Mouse (Mus musculus) midbrain, embryonic 14.5 days (tissue): ENCODE measurements around the gene Axin2. TPM values are rescaled to one million over a fixed set of nuclear protein-coding genes. Genes with fewer than 3 reads are reported as not detected.
"Not testable (repeated sequence)": the region's sequence is repeated elsewhere in the genome, so short reads cannot be mapped to it uniquely, and the experiment has no call there.

Source experiments
- ATAC-seq: fragments of 200-750 bp; cut with Nextera tagmentation; 2 replicates; pipeline ENCODE4 v1.8.0; 2017; ENCODE audit warnings: moderate number of reproducible peaks, moderate library complexity; ENCODE audit not compliant: low FRiP score, low TSS enrichment
- DNase-seq: peaks from one replicate; pipeline ENCODE4 v3.0.0-alpha.2; 2015
- H3K27ac ChIP-seq: fragments of 300-500 bp; sonication (generic); replicated peaks from 2 replicates; pipeline ENCODE4 v1.5.1; 2014; ENCODE audit warnings: mild to moderate bottlenecking, low read depth, low read length, moderate library complexity
- H3K27me3 ChIP-seq: fragments of 300-500 bp; sonication (generic); 2 replicates; pipeline ENCODE4 v1.6.1; 2014; ENCODE audit warnings: low read length, control low read depth, mixed read lengths; ENCODE audit not compliant: control insufficient read depth, insufficient read depth
- H3K36me3 ChIP-seq: fragments of 300-500 bp; sonication (generic); 2 replicates; pipeline ENCODE4 v1.6.1; 2014; ENCODE audit warnings: low read length, control low read depth; ENCODE audit not compliant: control insufficient read depth, insufficient read depth
- H3K4me1 ChIP-seq: fragments of 300-500 bp; sonication (generic); 2 replicates; pipeline ENCODE4 v1.6.1; 2014; ENCODE audit warnings: mild to moderate bottlenecking, antibody characterized with exemption, low read length, control low read depth; ENCODE audit not compliant: control insufficient read depth, insufficient read depth
- H3K4me2 ChIP-seq: fragments of 300-500 bp; sonication (generic); 2 replicates; pipeline ENCODE4 v1.6.1; 2014; ENCODE audit warnings: mild to moderate bottlenecking, low read length, moderate library complexity
- H3K4me3 ChIP-seq: fragments of 300-500 bp; sonication (generic); replicated peaks from 2 replicates; pipeline ENCODE4 v1.5.1; 2014; ENCODE audit warnings: low read depth, low read length
- H3K9ac ChIP-seq: fragments of 300-500 bp; sonication (generic); replicated peaks from 2 replicates; pipeline ENCODE4 v1.6.1; 2014; ENCODE audit warnings: mild to moderate bottlenecking, low read length, moderate library complexity
- H3K9me3 ChIP-seq: fragments of 300-500 bp; sonication (generic); 2 replicates; pipeline ENCODE4 v1.6.1; 2016; ENCODE audit warnings: low read length, control low read depth, mixed read lengths; ENCODE audit not compliant: control insufficient read depth
- WGBS: fragments of 180-500 bp; shearing (Covaris S2); extraction: QIAGEN DNeasy Blood & Tissue Kit; methylation state at CpG from one replicate; pipeline ENCODE4 v1.1.7; 2014; 5-methylcytosine and 5-hydroxymethylcytosine counted together
- polyA plus RNA-seq: library from polyadenylated mRNA; unstranded; fragments of >200 nt; fragmentation: Nextera tagmentation; extraction: Ambion mirVana; gene quantifications from 2 replicates; pipeline ENCODE4 v1.2.1, GENCODE M21; 2014

Axin2 gene
- polyA plus RNA-seq: 14.1 and 19.4 TPM in 2 replicates

- H3K27me3 ChIP-seq: no peaks in the 10 kb centered on the region
- peak; percentile 97 for DNase-seq
- ATAC-seq: peak; percentile 91
- H3K4me1 ChIP-seq: peaks cover 47% of the 10 kb centered on the region
- H3K36me3 ChIP-seq: no peaks in the 10 kb centered on the region
- whole genome bisulfite sequencing: under 1% methylated on average over 49 of the region's 53 CpGs
- H3K27ac ChIP-seq: peak within 1 kb of the TSS; percentile 100
- 0 out of 2 replicates have a peak, but pooled peaks cover under 1% of the 10 kb centered on the region for H3K9me3 ChIP-seq
- peak within 1 kb of the TSS; percentile 90 for H3K4me2 ChIP-seq
- peak within 1 kb of the TSS; percentile 90 for H3K9ac ChIP-seq
- peak within 1 kb of the TSS; percentile 89 for H3K4me3 ChIP-seq
Observed at GRCm38 (mm10) chr11:108920158-108920635, at the start of gene Axin2. Gene Axin2, plus strand, starts transcription at chr11:108920349.

- not testable (repeated sequence) for DNase-seq, H3K9ac ChIP-seq, H3K4me2 ChIP-seq, H3K9me3 ChIP-seq, H3K27me3 ChIP-seq, ATAC-seq, H3K4me1 ChIP-seq, H3K27ac ChIP-seq, H3K36me3 ChIP-seq, H3K4me3 ChIP-seq
- 92% methylated on average over 1 of the region's 1 CpGs for WGBS
Observed at GRCm38 (mm10) chr11:108871284-108871683, 48.9 kb upstream of the Axin2 start.

GRCm38 (mm10) chr11:108871748-108872147 is 48.4 kb upstream of the Axin2 start:
- Histone ChIP-seq H3K4me3 (no peak overlapping the region), H3K36me3 (no peaks in the 10 kb centered on the region), H3K27me3 (no peaks in the 10 kb centered on the region), H3K4me2 (no peak overlapping the region), H3K9me3 (no peaks in the 10 kb centered on the region), H3K9ac (no peak overlapping the region), H3K27ac (no peak overlapping the region), H3K4me1 (no peaks in the 10 kb centered on the region)
- no peak for DNase-seq
- no peak for ATAC-seq
- WGBS: 88% methylated on average over 3 of the region's 3 CpGs

GRCm38 (mm10) chr11:108876633-108877205 is 43.4 kb upstream of the Axin2 start:
- Histone ChIP-seq H3K9ac (no peak overlapping the region), H3K36me3 (no peaks in the 10 kb centered on the region), H3K9me3 (no peaks in the 10 kb centered on the region), H3K4me3 (no peak overlapping the region), H3K4me1 (no peaks in the 10 kb centered on the region), H3K27me3 (no peaks in the 10 kb centered on the region), H3K27ac (no peak overlapping the region), H3K4me2 (no peak overlapping the region)
- ATAC-seq: no peak
- no peak for DNase-seq
- WGBS: 93% methylated on average over 7 of the region's 7 CpGs

- Histone ChIP-seq H3K4me2 (no peak overlapping the region), H3K4me3 (no peak overlapping the region), H3K9ac (no peak overlapping the region), H3K27ac (no peak overlapping the region), H3K9me3 (no peaks in the 10 kb centered on the region), H3K4me1 (no peaks in the 10 kb centered on the region), H3K27me3 (no peaks in the 10 kb centered on the region), H3K36me3 (no peaks in the 10 kb centered on the region)
- no peak for ATAC-seq
- 82% methylated on average over 5 of the region's 5 CpGs for whole genome bisulfite sequencing
- DNase-seq: no peak
Observed at GRCm38 (mm10) chr11:108877520-108877919, 42.6 kb upstream of the Axin2 start.

GRCm38 (mm10) chr11:108880546-108880945 is 39.6 kb upstream of the Axin2 start:
- H3K4me3 ChIP-seq: no peak overlapping the region
- H3K9me3 ChIP-seq: no peaks in the 10 kb centered on the region
- 84% methylated on average over 4 of the region's 4 CpGs for WGBS
- H3K4me2 ChIP-seq: no peak overlapping the region
- H3K4me1 ChIP-seq: no peaks in the 10 kb centered on the region
- H3K27me3 ChIP-seq: no peaks in the 10 kb centered on the region
- DNase-seq: no peak
- no peak overlapping the region for H3K27ac ChIP-seq
- ATAC-seq: no peak
- H3K36me3 ChIP-seq: no peaks in the 10 kb centered on the region
- no peak overlapping the region for H3K9ac ChIP-seq

GRCm38 (mm10) chr11:108881662-108882061 is 38.5 kb upstream of the Axin2 start:
- Histone ChIP-seq H3K36me3 (no peaks in the 10 kb centered on the region), H3K9ac (no peak overlapping the region), H3K4me1 (no peaks in the 10 kb centered on the region), H3K27ac (no peak overlapping the region), H3K9me3 (no peaks in the 10 kb centered on the region), H3K4me3 (no peak overlapping the region), H3K4me2 (no peak overlapping the region), H3K27me3 (no peaks in the 10 kb centered on the region)
- no peak for DNase-seq
- ATAC-seq: no peak
- WGBS: 96% methylated on average over 5 of the region's 5 CpGs

GRCm38 (mm10) chr11:108885276-108885896 is 34.8 kb upstream of the Axin2 start:
- Histone ChIP-seq H3K4me3 (no peak overlapping the region), H3K36me3 (no peaks in the 10 kb centered on the region), H3K4me1 (peaks cover 6% of the 10 kb centered on the region), H3K4me2 (no peak overlapping the region), H3K9me3 (no peaks in the 10 kb centered on the region), H3K27ac (0 out of 2 replicates have a peak overlapping the region, but pooled peaks have one; percentile 3), H3K27me3 (no peaks in the 10 kb centered on the region), H3K9ac (no peak overlapping the region)
- 14% methylated on average over 19 of the region's 19 CpGs for WGBS
- DNase-seq: peak; percentile 73
- ATAC-seq: peak; percentile 37; the same call in 1 of the 2 replicates

- Histone ChIP-seq H3K4me3 (no peak overlapping the region), H3K9me3 (no peaks in the 10 kb centered on the region), H3K27me3 (no peaks in the 10 kb centered on the region), H3K9ac (no peak overlapping the region), H3K27ac (no peak overlapping the region), H3K4me2 (no peak overlapping the region), H3K4me1 (peaks cover 9% of the 10 kb centered on the region), H3K36me3 (no peaks in the 10 kb centered on the region)
- ATAC-seq (no peak), DNase-seq (no peak)
- WGBS: 44% methylated on average over 8 of the region's 8 CpGs
Observed at GRCm38 (mm10) chr11:108886060-108886459, 34.1 kb upstream of the Axin2 start.
